Mouse (Mus musculus) lung, postnatal 25 days (tissue): ENCODE measurements around the gene Atf5.

ENCODE experiments used
- DNase-seq: peaks from one replicate; pipeline ENCODE4 v3.0.0; 2022; ENCODE audit warnings: low spot score

The Atf5 gene

GRCm38 (mm10) chr7:44819863-44820262 lies 3.4 kb upstream of the Atf5 start:
- no peak for DNase-seq

- no peak for DNase-seq
Observed at GRCm38 (mm10) chr7:44819391-44819790, 2.9 kb upstream of the Atf5 start.

- no peak for DNase-seq
Observed at GRCm38 (mm10) chr7:44818751-44819235, 2.3 kb upstream of the Atf5 start.

- DNase-seq: peak; percentile 43
Observed at GRCm38 (mm10) chr7:44818164-44818563, 1.7 kb upstream of the Atf5 start.

GRCm38 (mm10) chr7:44817441-44817840 lies 983 bp upstream of the Atf5 start:
- no peak for DNase-seq

- DNase-seq: peak; percentile 99
Observed at GRCm38 (mm10) chr7:44815721-44816469, 563 bp downstream of the Atf5 start, which contains the start of the genes Nup62 and Il4i1. Gene Nup62 (plus strand): TSS chr7:44816088. Gene Il4i1 (plus strand): TSS chr7:44816387.

GRCm38 (mm10) chr7:44814952-44815553 lies 1.4 kb downstream of the Atf5 start:
- no peak for DNase-seq

- no peak for DNase-seq
Observed at GRCm38 (mm10) chr7:44814423-44814822, 2.0 kb downstream of the Atf5 start.

- DNase-seq: no peak
Observed at GRCm38 (mm10) chr7:44813985-44814384, 2.5 kb downstream of the Atf5 start.

- DNase-seq: no peak
Observed at GRCm38 (mm10) chr7:44812651-44813325, 3.7 kb downstream of the Atf5 start.

GRCm38 (mm10) chr7:44810819-44811557 lies 5.5 kb downstream of the Atf5 start:
- DNase-seq: no peak

- no peak for DNase-seq
Observed at GRCm38 (mm10) chr7:44810365-44810764, 6.1 kb downstream of the Atf5 start.

- DNase-seq: no peak
Observed at GRCm38 (mm10) chr7:44809466-44809865, 7.0 kb downstream of the Atf5 start.

- no peak for DNase-seq
Observed at GRCm38 (mm10) chr7:44808927-44809326, 7.5 kb downstream of the Atf5 start.

- no peak for DNase-seq
Observed at GRCm38 (mm10) chr7:44792781-44793180, 23.7 kb downstream of the Atf5 start.

- no peak for DNase-seq
Observed at GRCm38 (mm10) chr7:44790066-44790465, 26.4 kb downstream of the Atf5 start.

- no peak for DNase-seq
Observed at GRCm38 (mm10) chr7:44789531-44789930, 26.9 kb downstream of the Atf5 start.

- no peak for DNase-seq
Observed at GRCm38 (mm10) chr7:44780101-44780500, 36.4 kb downstream of the Atf5 start.

- no peak for DNase-seq
Observed at GRCm38 (mm10) chr7:44776849-44777498, 39.5 kb downstream of the Atf5 start.

GRCm38 (mm10) chr7:44772591-44773204 lies 43.8 kb downstream of the Atf5 start:
- DNase-seq: no peak

- DNase-seq: peak; percentile 57
Observed at GRCm38 (mm10) chr7:44770046-44770578, 46.3 kb downstream of the Atf5 start.
